Mouse (Mus musculus) kidney, postnatal 36 days (tissue): ENCODE data around the gene Tmem198b.

Source experiments
- DNase-seq, 2 experiments: peaks; one replicate each; pipeline ENCODE4 v3.0.0; 2021 to 2022; ENCODE audit warnings: mixed read lengths in 2 of 2

The Tmem198b gene

GRCm38 (mm10) chr10:128798676-128799075 lies 5.5 kb downstream of the Tmem198b start:
- DNase-seq = no peak

GRCm38 (mm10) chr10:128795581-128795980 lies 8.6 kb downstream of the Tmem198b start:
- DNase-seq = no peak

GRCm38 (mm10) chr10:128794391-128794790 lies 9.8 kb downstream of the Tmem198b start:
- DNase-seq = no peak

- DNase-seq = no peak
These were observed 10.9 kb downstream of the Tmem198b start for GRCm38 (mm10) chr10:128793258-128793657.

- DNase-seq = no peak
These were observed 12.1 kb downstream of the Tmem198b start for GRCm38 (mm10) chr10:128792041-128792440.

GRCm38 (mm10) chr10:128790398-128791124 lies 13.6 kb downstream of the Tmem198b start, which contains the start of gene Mmp19:
TSS of gene Mmp19 (plus strand) at chr10:128790910.
- DNase-seq = no peak

- DNase-seq = no peak
These were observed 24.0 kb downstream of the Tmem198b start for GRCm38 (mm10) chr10:128780200-128780599.

GRCm38 (mm10) chr10:128779011-128779795 lies 25.0 kb downstream of the Tmem198b start:
- DNase-seq = peak; percentile 85 to 91

GRCm38 (mm10) chr10:128778441-128778840 lies 25.7 kb downstream of the Tmem198b start:
- no peak for DNase-seq

- DNase-seq = peak in 1 of 2 experiments; percentile 18
These were observed 30.5 kb downstream of the Tmem198b start for GRCm38 (mm10) chr10:128773685-128774084.

GRCm38 (mm10) chr10:128772895-128773294 lies 31.3 kb downstream of the Tmem198b start:
- DNase-seq = peak in 1 of 2 experiments; percentile 5
